Mouse (Mus musculus): ENCODE measurements around the gene Abcg1. TPM values are rescaled to one million over a fixed set of nuclear protein-coding genes. Genes with fewer than 3 reads are reported as not detected.

The Abcg1 gene
- total RNA-seq, 2 experiments from 2014 or later: 15.4 to 17.2 TPM

DNA sequence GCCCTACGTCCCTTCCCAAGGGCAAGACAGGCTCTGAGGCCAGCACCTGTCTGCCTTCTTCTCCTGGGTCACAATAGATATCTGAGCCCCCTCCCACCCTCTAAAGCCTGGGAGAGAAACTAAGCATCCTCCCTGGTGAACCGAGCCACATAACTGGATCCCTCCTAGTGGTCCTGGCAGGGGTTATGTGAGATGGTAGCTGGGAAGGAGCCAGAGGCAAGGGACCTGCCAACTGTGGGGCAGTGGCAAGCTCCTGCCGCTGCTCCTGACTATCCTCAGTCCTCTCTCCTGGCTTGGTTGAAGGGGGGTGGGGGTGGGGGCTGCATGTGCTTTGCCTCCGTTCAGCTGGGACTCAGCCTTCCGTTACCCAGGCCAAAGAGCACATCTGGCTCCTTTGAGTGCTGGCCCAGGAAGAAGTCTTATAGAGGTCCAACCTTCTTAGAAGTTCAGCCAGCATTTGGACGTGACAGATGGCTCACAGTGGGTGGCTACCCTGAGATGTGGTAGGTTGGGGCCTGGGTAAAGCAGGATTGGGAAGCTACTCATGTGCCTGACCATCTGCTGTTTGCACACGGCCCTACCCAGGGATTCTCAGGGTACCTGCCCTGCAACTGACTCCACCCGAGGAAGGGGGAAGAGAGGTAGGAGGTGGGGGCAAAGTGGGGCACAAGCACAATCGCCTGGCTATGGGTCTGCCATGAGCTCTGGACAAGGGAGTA lies 68.2 kb downstream of the Abcg1 start:
- DNase-seq (ENCODE audit: low spot score in 2 of 2): no peak

DNA sequence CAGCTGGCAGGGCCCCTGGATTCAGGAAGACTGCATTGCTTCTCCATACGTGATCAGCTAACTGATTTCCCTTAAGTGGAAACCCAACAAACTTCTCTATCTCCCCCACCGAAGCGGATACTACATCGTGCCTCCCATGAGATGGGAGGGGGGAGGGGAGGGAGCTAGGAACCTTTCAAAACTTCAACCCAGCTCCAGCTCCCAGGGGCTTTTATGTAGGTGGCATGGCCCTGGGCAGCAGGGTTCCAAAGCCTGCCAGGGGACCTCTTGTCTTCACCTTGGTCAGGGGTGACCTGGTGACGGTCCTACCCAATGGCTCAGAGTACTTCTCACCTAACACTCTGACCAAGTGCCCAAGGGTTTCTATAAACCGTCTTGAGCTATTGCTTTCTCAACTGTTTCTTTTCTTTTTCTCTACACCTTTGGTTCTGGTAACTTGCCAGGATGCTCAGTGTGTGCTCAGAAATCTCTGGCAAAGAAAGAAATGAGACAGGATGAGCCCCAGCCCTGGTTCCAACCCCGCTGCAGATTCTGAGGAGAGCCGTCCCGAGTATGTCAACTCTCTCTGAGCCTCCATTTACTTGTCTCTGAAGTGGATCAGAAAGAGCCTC lies 71.3 kb downstream of the Abcg1 start:
- no peak for DNase-seq (ENCODE audit: low spot score in 2 of 2)

DNA sequence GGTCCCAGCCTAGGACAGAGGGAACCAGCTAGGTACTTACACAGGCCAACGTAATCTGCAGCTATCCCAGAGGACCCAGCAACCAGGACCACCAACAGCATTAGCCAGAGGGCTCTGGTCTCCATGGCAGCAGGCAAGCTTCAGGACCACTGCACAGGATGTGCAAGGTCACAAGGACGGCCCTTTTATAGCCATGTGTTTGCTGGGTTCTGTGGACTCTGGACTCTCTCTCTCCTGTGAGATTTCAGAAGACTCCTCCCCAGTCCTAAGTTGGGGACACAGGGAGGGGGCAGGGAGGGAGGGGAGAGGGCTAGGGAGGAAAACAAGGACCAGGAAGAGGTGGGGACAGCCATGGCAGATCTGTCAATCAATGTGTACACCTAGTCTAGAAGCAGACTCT lies 72.0 kb downstream of the Abcg1 start, which contains the start of gene Tff3:
TSS of gene Tff3 (minus strand) at position 195 of the 400 bp plus-strand sequence.
- no peak for DNase-seq (ENCODE audit: low spot score in 2 of 2)

DNA sequence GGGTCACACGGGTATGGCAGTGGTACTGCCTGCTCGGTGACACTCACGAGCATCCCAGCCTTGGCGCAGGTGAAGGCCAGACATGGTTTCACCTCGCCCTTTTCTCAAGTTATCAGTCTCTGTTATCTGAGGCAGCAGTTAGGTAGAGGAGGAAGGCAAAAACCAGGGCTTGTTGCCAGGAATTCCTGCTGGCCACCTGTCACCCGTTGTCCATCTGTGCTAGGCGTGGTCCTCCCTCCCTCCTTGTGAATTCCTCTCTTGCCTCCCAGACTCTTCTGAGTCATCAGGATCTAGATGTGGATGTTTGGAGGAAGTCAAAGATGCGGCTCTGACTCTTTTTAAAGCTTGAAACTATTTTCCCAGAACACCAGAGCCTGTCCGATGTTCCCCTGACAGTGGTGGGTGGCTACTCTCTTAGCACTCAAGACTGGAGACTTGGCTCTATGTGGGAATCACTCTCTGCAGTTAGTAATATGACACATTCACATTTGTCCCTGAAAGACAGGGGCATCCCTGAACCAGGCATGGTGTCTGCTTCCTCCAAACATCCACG lies 73.9 kb downstream of the Abcg1 start:
- DNase-seq (ENCODE audit: low spot score in 2 of 2): no peak

DNA sequence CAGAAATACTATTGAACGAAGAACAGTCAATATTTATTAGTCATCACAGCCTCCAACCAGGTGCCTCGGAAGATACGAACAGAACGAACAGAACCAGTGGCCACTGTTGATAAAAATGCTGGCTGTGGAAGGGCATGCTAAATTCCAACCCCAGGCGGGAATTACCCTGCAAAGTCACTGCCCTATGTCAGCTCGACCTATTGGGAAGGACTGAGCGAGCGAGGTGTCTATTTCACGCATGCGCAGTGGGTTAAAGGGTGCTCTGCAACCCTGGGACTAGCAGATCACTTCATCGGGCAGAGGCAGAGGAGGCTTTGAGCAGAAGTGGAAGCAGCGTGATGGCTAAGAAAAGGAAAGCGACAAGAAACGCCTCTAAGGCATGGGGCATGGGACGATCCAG lies 76.3 kb downstream of the Abcg1 start:
- no peak for DNase-seq (ENCODE audit: low spot score in 2 of 2)

DNA sequence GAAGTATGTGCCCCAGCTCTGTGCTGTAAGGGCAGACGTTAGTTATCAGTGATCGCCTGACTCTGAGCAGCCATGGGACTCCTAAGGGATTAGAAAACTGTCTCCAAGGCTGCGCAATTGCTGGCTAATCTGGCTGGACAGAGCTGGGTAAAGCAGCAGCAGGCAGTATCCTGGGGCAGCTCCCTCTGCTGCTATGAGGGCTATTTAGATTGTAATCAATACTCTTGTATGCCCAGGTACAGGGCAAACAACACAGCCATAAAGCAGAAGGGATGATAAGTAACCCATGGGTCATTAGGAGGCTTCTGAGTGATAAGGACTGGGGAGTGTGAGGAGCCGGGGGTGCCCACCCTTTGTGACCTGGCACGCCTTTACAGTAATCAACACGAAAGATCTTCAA lies 77.4 kb downstream of the Abcg1 start:
- no peak for DNase-seq (ENCODE audit: low spot score in 2 of 2)

DNA sequence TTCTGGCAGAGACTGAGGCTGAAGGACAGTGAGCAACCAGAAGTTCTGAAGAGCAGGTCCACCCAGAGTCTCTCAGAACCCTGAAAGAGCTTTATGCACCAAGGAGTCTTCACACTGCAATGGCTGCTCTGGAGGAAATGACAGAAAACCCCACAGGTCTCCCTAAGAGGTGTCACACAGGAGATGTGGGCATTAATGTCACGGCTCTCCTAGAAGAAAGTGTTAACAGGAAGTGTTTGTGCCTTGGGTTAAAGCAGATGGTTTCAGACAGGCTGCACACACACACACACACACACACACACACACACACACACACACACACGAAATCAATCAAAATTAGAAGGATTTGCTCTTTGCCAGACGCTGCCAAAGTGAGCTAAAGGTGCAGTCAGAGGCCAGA lies 78.8 kb downstream of the Abcg1 start:
- no peak for DNase-seq (ENCODE audit: low spot score in 2 of 2)

DNA sequence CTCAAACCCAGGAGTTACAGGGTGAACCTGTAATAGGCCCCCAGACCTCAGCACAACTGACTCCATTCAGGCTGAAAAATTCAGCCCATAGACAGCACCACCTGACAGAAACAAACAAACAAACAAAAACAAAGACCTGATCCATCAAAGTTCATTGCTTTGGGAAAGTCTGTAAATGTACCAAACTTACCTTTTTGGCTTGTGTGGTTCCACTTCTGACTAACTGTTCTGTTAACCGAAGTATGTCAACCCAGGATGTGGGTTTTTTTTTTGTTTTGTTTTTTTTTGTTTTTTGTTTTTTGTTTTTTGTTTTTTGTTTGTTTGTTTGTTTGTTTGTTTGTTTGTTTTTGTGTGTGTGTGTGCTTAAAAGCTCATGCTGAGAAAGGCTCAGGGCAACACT lies 79.3 kb downstream of the Abcg1 start:
- DNase-seq (ENCODE audit: low spot score in 2 of 2): no peak

DNA sequence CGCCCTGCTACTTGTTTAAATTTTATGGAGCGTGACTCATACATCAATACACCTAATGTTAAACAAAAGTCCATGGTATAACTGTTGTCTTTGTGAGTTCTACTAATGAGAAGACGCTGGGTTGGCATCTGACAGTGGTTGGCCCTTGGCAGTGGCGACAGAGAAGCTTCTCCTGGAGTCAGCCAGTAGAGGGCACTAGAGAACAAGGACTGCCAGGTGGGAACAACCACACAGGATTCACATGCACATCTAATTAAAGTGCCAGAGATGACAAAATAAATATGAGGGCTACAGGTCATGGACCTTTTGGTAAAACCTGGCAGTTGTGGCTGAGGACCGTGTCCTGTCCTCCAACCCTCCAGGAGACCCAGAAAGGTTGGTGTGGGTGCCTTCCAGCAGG lies 80.9 kb downstream of the Abcg1 start:
- DNase-seq (ENCODE audit: low spot score in 2 of 2): peak in 1 of 2 experiments; percentile 31

DNA sequence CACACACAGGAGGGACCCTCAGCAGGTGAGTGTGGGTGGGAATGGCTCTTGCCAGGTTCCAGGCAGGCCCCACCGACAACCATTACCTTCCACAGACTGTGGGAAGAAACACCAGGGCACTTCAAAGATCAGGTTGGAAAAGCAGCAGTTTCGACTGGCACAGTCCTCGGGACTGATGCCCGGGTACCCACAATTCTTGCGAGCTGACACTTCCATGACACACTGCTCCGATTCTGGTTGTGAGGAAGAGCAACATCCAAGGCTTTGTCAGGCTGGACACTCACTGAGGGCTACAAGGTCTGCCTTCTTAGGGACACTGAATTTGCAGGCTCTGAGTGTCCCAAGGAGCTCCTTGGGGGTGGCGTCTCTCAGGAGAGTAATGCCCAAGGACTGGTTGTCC lies 84.6 kb downstream of the Abcg1 start:
- no peak for DNase-seq (ENCODE audit: low spot score in 2 of 2)

DNA sequence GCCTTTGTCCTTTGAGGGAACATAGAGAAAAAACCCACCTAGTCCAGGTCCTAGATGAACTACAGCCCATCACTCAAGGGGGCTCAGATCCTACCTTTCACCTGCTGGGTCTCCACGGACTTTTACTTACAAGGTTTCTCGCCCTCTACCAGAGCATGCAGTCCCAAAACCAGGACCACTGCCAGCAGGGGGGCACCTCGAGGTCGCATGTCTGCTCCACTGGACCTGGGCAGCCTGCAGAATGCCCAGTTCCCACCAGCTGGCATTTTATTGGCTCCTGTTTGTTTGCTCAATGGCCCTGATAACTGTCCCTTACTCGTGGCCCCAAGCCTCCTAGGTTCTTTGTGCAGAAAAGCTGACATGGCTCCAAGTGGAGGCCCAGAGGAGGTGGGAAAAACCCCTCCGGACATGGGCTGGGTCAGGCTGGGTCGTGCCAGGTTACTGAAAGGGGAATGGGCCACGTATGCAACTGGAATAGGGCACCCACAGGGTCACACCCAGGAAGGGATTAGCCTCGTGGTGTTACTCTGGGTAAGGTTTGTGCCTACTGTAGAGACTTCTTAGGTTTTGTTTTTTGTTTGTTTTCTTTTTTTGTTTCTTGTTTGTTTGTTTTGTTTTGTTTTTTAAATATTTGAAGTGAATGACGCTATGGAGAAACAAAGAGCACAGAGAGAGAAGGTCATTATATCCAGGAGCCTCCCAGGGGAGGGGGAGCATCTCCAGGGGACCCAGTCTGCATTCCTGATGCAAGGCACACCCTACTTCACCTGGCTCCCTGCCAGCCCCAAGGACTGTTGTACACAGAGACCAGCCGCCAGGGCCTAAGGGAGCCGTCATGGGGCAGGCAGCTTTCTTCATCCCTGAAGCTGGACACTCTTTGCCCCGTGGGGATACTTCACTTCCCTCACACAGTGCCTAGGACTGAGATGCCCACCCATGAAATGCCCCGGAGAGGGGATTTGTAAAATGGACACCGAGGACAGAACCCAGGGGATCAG lies 86.9 kb downstream of the Abcg1 start, which contains the start of gene Tff2:
TSS of gene Tff2 (minus strand) at position 243 of the 998 bp plus-strand sequence.
- DNase-seq (ENCODE audit: low spot score in 2 of 2): no peak

DNA sequence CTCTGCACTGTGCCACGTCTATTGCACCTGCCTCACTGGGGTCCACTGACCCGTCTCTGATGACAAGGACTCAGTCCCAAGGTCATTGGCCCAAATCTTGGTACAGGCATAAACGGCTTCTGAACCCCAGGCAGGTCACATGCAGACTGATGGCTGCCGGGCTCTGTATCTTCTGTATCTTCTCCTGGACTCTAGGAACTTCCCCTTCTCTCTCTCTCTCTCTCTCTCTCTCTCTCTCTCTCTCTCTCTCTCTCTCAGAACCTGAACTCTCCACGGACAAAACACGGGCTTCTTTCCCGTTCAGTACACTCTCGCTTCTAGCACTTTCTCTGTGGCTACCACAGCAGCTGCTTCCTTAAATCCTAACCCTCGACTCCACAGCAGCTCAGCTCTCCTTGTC lies 88.5 kb downstream of the Abcg1 start:
- no peak for DNase-seq (ENCODE audit: low spot score in 2 of 2)

DNA sequence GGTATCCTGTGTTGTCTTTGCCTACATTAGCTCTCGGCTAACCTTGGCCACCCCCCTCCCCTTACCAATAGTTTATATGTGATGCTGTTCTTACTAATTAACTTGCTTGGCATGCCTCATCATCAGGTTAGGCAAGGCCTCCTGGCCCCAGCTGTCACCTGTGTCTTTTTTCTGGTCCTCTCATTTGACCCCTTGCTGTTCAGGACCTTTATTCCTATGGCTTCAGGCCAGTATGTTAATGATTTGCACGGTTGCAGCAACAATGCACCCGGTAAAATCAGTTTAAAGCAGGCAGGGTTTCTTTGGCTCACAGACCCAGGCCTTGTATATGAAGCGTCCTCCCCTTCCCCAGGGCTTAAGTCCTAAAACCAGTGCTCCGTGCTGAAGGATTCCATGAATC lies 95.0 kb downstream of the Abcg1 start:
- DNase-seq (ENCODE audit: low spot score in 2 of 2): no peak

DNA sequence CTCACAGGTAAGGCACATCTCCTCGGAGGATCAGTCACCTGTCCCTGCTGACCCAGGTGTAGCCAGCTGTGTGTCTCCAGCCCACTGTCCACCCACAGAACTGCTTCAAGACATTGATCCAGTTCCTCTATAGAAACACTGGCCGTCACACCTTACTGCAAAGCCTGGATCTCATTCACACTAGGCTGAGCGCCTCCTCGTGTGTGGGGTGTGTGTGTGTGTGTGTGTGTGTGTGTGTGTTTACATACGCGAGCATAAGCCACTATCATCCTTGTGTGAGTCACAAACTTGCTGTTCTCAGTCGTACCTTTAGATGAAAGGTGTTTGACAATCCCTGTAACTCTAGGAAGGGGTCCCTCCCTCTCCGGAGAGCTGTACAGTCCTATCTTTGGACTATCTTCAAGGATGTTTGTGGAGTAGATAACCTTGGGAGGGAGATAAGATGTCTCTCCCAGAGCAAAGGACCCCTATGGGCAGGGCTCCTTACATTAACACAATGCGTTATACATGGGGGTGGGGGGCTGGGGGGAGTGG lies 95.6 kb downstream of the Abcg1 start:
- no peak for DNase-seq (ENCODE audit: low spot score in 2 of 2)

DNA sequence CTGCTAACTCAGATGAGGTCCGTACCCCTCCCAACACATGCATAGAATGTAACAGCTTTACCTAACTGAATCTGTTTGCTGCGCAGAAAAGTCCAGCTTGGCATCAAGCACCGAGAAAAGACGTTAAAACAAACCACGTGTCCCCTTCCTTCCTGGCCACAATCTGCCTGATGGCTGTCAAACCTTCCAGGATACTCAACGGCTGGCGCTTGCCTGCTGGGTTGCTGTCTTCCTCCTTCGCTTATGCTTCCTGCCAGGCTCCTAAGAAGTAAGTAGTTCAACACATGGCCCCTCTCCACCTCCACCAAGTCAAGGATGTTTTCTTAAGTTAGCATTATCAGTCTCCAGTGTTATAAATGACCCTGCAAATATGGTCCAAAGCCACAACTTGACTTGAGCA lies 96.3 kb downstream of the Abcg1 start:
- DNase-seq (ENCODE audit: low spot score in 2 of 2): no peak

DNA sequence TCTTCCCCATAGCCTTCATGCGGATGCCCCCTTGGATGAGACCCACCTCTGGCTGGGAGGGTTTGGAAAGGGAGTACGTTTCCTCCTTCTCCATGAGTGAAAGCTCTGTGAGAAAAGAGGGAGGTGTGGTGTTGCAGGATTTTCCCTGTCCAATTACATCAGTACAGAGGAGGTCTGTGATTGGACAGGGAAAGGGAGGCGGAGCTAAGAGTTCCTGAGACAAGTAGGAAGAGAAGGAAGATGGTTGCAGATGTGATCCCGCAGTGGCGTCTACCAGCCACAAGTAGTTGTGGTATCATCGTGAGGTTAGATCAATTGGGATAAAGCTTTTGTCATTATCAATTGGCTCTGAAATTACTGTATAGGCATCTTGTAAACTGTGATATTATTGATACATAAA lies 100.4 kb downstream of the Abcg1 start:
- no peak for DNase-seq (ENCODE audit: low spot score in 2 of 2)

DNA sequence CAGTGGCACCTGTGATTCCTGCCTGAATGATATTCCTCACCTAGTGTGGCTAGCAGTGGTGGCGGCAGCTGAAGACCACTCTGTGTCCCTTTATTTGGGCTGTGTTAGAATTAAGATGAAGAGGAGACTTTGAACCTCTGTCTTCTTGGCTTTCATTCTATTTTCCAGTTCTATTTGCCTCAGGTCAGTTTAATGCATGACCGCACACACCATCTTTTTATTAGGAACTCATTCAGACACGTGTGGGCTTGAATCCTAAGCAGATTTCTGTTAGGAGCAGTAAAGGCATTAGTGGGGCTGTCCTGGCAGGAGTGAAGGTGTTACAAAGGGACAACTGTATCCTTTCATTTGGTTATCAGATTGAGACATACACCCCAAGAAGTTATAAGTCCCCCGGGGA lies 102.8 kb downstream of the Abcg1 start:
- DNase-seq (ENCODE audit: low spot score in 2 of 2): no peak

DNA sequence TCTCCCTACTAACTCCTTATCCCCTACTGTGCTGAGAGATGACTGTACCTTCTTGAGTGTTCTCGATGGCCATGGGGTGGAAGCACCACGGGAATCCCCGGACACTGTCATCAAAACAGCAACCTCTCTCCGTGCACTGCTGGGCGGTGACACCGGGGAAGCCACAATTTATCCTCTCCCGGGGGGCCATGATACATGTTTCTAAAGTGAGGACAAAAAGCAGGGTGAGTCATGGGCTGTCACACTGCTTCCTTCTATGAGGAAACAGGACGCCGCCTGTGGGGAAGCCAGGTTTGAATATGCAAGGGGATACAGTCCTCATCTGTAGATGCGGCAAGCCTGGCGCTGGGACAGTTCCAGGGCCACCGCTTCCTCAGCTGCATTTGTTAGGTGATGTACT lies 105.1 kb downstream of the Abcg1 start:
- no peak for DNase-seq (ENCODE audit: low spot score in 2 of 2)

DNA sequence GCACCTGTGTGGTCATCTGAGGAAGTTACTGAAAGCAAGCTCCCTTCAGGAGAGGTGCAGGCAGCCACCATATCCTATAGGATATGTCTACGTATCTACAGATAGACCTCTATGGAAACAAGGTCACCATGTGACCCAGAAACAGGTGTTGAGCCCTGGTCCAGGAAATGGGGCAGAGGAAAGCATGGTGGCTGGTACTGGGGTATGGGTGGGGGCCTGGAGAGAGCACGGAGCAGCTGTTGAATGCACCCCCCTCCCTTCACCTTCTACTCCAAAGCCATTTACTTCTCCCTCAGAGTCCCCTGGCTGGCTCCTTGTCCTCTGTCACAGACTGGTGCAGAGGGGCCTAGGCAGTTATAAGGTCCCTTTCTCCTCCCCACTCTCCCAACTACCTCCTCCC lies 106.3 kb downstream of the Abcg1 start:
- no peak for DNase-seq (ENCODE audit: low spot score in 2 of 2)

DNA sequence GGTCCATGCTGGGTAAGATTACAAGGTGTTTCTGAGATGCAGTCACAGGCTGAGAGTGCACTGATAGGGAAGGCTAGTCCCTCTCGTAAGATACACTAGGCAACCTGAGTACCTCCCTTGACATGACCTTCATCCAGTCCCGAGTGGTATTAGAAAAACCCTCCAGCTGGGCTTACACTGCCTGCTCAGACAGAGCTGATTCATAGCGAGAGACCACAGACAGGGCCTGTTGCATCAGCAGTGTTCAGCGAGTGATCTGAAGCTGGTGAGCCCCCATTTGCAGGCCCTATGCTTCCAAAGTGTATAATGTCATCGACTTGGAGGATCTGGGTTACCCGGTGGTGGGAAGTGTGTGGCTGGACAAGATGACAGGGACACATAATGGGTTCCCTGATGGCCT lies 107.7 kb downstream of the Abcg1 start, which contains the start of gene Tff1:
TSS of gene Tff1 (minus strand) at position 151 of the 400 bp plus-strand sequence.
- no peak for DNase-seq (ENCODE audit: low spot score in 2 of 2)

All from adrenal gland, postnatal 4 days (tissue).